Mouse (Mus musculus): ENCODE results near the gene Phb.

The Phb gene

GRCm38 (mm10) chr11:95710478-95710877, 43.7 kb downstream of the Phb start:
- DNase-seq (ENCODE audit: low read depth, low spot score), result no peak

DNA sequence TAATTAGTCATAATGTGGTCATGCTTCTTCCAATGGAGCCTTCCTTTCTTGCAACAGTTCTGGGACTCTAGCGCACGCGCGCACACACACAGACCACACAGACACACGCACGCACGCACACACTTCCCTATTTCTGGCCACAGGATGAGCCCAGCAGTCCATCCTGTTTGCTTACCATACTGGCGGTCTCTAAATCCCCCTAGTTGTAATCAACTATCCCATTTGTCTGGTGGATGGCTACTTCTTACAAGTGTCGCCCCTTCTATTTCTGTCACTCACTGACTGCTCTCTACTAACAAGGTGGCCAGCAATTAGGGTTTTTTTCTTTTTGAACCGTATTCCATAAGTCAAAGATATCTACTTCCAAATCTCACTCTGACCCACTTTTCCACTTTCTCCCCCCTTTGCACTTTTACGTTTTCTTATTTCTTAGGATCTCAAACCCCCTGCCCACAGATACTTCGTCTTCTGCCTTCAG, 45.4 kb downstream of the Phb start:
- DNase-seq (ENCODE audit: low read depth, low spot score), result no peak

DNA sequence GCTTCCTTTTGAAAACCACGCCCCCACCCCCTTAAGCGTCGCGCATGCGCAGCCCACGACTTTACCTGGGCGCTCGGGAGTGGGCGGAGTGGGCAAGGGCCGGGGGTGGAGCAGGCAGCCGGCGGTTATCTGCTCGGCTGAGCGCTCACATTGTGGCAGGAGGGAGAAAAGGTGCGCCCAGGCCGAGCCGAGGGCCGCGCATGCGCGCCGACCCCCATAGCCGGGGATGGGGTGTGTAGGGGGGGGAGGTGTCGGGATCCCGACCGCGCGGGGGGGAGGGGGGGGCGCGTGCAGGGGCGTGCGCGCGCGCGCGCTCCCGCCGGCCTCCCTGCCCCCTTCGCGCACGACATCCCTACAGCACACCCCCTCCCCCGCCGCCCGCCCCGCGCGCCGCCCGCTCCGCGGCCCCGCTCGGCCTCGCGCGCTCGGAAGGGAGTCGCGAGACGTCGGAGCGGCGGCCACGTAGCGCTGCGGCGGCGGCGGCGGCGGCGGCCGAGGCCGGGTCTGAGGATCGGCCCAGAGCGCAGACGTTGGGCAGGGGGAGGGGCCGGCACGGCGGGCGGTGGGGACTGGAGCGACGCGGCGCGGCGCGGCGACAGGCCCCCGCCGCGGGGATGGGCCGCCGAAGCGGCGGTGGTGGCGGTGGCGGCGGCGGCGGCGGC, 45.9 kb downstream of the Phb start, which contains the start of gene Zfp652:
Gene Zfp652 (plus strand): TSS at position 111 of the 662 bp plus-strand sequence.
- peak; percentile 89 for DNase-seq (ENCODE audit: low read depth, low spot score)

DNA sequence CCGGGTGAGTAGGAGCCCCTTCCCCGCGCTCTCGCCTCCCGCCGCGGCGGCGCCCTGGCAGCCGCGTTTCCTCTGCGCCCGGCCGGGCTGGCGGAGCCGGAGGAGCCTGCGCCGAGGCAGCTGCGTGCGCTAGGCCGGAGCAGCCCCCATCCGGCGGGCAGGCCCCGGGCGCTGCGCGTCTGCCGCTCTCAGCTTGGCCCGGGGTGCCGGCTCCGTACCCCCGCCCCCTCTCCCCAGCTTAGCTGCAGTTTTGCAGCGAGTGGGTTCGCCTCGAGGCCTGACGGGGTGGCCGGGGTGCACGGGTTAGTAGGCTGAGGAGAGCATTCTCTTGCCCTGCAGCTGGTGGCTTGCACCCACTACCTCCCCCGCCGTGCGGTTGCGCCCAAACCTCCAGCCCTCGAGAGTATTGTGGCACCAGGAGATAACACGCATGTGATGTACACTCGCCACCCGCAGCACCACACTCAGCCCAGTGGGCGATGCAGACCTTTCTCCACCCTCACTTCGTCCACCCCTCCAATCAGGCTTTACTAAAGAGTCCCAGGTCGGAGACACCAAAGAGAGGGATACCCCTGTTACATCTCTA, 46.6 kb downstream of the Phb start:
- DNase-seq (ENCODE audit: low read depth, low spot score), result no peak

DNA sequence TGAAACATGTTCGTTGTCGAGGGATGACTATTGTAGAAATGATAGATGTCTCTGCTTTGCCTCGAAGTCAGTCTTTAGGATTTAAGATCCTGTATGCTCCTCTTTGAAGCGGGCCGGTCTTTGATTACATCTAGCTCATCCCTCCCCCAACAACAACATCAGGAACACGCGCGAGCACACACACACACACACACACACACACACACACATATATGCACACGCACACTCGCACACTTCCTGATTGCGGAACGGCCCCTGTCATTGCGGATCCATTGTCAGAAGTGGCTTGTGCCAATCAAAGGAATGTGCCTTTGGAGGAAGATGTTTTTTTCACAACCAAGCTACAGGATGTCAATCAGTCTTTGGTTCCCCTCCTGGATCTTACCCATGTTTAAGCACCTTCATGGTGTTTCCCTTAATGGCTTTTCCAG, 47.1 kb downstream of the Phb start:
- DNase-seq (ENCODE audit: low read depth, low spot score), result no peak

- DNase-seq (ENCODE audit: low read depth, low spot score), result no peak
Measured at GRCm38 (mm10) chr11:95714411-95714810, 47.7 kb downstream of the Phb start.

DNA sequence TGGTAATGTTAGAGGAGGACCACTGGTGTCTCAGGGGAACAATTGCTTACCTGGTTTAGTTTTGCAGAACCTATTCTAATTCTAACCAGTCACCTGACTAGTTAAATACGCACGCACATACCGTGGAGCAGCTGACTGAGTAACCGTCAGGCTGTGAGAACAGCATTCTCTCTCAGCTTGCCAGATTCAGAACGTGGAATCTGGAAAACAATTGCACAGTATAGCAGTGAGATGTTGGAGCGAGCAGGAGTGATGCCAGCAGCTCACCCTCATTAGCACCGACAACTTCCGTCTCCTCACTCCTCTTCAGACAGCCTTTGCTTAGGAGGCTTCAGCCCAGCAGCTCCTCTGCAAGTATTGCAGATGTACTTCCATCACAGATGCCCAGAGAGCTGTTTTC, 49.4 kb downstream of the Phb start:
- no peak for DNase-seq (ENCODE audit: low read depth, low spot score)

DNA sequence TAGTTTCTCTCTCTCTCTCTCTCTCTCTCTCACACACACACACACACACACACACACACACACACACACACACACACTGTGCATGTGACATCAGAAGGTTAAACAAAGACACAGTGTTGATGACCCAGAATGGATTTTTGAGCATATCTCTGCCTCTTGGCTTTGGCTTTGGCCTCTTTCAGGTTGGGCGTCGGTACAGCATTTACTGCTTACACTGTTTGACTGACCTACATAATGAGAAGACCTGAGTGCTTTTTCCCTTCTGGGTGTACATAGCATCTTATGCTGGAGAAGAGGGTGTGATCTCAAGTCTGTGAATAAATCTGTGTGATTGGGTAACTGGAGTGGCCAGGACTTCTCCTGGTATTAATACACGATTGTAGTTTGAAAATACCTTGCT, 52.6 kb downstream of the Phb start:
- DNase-seq (ENCODE audit: low read depth, low spot score), result no peak

DNA sequence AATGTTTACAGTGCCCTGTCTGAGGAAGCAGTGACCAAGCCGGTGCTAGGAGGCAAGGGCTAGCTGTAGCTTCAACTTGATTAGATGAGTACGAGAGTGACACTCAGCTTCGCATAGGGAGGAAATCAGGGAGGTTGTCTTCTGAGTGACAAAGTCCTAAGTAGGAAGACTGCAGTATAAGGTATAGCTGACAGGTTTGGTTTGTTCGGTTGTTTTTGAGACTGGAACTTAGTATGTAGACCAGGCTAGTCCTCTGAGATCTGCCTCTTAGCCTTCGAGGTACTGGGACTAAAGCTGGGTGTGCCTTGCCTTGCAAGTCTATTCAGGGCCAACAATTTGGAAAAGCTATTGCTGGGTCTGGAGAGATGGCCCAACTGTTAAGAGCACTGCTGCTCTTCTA, 56.5 kb downstream of the Phb start, which contains the start of gene B130006D01Rik:
Gene B130006D01Rik (plus strand): TSS at position 301 of the 400 bp plus-strand sequence.
- no peak for DNase-seq (ENCODE audit: low read depth, low spot score)

DNA sequence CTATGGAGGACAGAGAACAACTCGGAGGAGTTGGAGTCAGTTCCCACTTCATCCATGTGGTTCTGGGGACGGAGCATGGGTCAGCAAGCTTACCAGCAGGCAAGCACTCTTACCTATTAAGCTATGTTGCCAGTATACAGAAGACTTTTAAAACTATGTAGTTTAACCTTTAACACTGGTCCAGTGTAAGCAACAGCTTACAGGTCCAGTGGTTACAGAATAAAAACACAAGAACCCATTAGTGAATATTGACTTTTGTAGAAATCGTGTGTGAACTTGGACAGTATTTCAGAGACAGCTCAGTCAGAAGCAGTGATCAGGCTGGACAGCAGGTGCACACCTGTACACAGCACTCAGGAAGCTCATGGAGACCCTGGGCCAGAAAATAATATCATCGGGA, 57.7 kb downstream of the Phb start:
- DNase-seq (ENCODE audit: low read depth, low spot score), result no peak

- no peak for DNase-seq (ENCODE audit: low read depth, low spot score)
Measured at GRCm38 (mm10) chr11:95726156-95726555, 59.4 kb downstream of the Phb start.

GRCm38 (mm10) chr11:95727947-95728346, 61.2 kb downstream of the Phb start:
- DNase-seq (ENCODE audit: low read depth, low spot score), result no peak

DNA sequence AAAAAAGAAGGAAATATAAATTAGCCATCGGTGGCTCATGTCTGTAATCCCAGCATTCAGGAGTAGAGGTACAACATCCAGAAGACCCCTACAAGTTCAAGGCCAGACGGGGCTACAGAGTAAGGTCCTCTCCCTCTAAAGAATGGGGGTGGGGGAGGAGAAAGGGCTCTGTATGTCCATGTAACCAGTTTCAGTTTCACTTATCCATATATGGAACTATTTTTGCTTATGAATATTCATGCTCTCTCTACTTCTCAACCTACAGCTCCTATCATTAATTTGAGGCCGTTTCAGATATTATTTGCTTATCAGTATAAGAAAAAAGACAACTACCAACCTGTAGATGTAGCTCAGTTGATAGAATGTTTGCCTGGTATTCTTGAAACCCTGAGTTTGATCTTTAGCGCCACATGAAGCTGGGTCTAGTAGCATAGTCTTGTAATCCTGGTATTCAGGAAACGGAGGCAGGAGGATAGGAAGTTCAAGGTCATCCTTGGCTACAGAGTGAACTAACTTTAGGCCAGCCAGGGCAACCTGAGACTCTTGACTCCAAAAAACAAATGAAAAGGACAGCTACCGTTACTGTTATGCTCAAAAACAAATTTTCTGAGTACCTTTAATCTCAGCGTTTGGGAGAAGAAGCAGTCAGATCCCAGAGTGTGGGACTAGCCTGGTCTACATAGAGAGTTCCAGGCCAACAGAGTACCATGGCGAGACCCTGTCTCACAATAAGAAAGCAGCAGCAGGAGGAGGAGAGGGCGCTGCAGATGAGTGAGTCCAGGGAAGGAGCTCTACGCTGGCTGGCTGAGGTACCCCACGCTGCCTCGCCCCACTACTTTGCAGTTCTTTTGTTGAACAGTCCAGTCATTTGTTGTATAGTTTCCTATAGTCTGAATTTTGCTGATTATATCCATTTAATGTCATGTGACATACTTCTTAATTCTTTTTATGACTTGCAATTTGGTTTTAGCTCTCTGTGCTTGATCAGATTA, 62.5 kb downstream of the Phb start:
- DNase-seq (ENCODE audit: low read depth, low spot score), result no peak
